Mouse (Mus musculus) heart, adult 2 months (tissue): ENCODE measurements around the gene Cblc. TPM values are rescaled to one million over a fixed set of nuclear protein-coding genes. Genes with fewer than 3 reads are reported as not detected.
A peak's percentile ranks its signal among the peaks of the same experiment; 100 is the strongest.

Experiments
- DNase-seq, 2 experiments: peaks; one replicate each; pipeline ENCODE4 v3.0.0; 2021
- H3K27ac ChIP-seq: fragments of 200-600 bp; 2 replicates; pipeline ENCODE4 v1.8.1; 2022
- H3K27me3 ChIP-seq: fragments of 200-500 bp; 2 replicates; pipeline ENCODE4 v1.6.1; 2012; ENCODE audit warnings: mild to moderate bottlenecking, low read length, inconsistent platforms, mixed read lengths; ENCODE audit not compliant: control insufficient read depth, insufficient read depth
- H3K36me3 ChIP-seq: fragments of 200-500 bp; 2 replicates; pipeline ENCODE4 v1.6.1; 2012; ENCODE audit warnings: low read length, inconsistent platforms; ENCODE audit not compliant: control insufficient read depth, insufficient read depth
- H3K4me1 ChIP-seq: fragments of 200-500 bp; 2 replicates; pipeline ENCODE4 v1.6.1; 2011; ENCODE audit warnings: low read length; ENCODE audit not compliant: control insufficient read depth, insufficient read depth
- H3K4me3 ChIP-seq: fragments of 200-600 bp; 2 replicates; pipeline ENCODE4 v1.8.1; 2022
- H3K79me2 ChIP-seq: fragments of 200-500 bp; replicated peaks from 2 replicates; pipeline ENCODE4 v1.6.1; 2012; ENCODE audit warnings: mild to moderate bottlenecking, inconsistent platforms, low read length, moderate library complexity, mixed read lengths; ENCODE audit not compliant: control insufficient read depth, insufficient read depth
- H3K9ac ChIP-seq: fragments of 200-500 bp; 2 replicates; pipeline ENCODE4 v1.6.1; 2012; ENCODE audit warnings: low read depth, mild to moderate bottlenecking, control low read depth, inconsistent platforms, low read length, mixed read lengths
- CTCF ChIP-seq: fragments of 200-600 bp; IDR thresholded peaks from 2 replicates; pipeline ENCODE4 v1.8.1; 2022; ENCODE audit warnings: antibody characterized with exemption, mild to moderate bottlenecking, moderate library complexity
- EP300 ChIP-seq: fragments of 200-500 bp; IDR thresholded peaks from 2 replicates; pipeline ENCODE4 v1.6.1; 2011; ENCODE audit warnings: low read depth, low read length, control low read depth; ENCODE audit not compliant: insufficient read depth
- POLR2A ChIP-seq: fragments of 200-500 bp; IDR thresholded peaks from 2 replicates; pipeline ENCODE4 v1.6.1; 2011; ENCODE audit warnings: mild to moderate bottlenecking, low read depth, low read length, control low read depth; ENCODE audit not compliant: insufficient read depth
- WGBS: fragments of 180-500 bp; shearing (Covaris S2); methylation state at CpG from one replicate; pipeline ENCODE4 v1.1.7; 2018; 5-methylcytosine and 5-hydroxymethylcytosine counted together
- intact Hi-C: fragments of 180-260 bp; cut with DNase I; formaldehyde crosslinking; loops from one replicate; pipeline ENCODE4 v1.15.1; 2025
- polyA plus RNA-seq: library from polyadenylated mRNA; depleted of rRNA; stranded (reverse); fragments of >200 nt; gene quantifications from 2 replicates; pipeline ENCODE4 v1.2.3, GENCODE M21; 2012
- total RNA-seq, 2 experiments: library from RNA; stranded (reverse); gene quantifications; 2 replicates each; pipeline ENCODE4 v1.2.3; 2021

Gene Cblc
- total and polyA plus RNA-seq, 3 experiments: 0.63 to 1.2 (median 0.77) TPM

DNA sequence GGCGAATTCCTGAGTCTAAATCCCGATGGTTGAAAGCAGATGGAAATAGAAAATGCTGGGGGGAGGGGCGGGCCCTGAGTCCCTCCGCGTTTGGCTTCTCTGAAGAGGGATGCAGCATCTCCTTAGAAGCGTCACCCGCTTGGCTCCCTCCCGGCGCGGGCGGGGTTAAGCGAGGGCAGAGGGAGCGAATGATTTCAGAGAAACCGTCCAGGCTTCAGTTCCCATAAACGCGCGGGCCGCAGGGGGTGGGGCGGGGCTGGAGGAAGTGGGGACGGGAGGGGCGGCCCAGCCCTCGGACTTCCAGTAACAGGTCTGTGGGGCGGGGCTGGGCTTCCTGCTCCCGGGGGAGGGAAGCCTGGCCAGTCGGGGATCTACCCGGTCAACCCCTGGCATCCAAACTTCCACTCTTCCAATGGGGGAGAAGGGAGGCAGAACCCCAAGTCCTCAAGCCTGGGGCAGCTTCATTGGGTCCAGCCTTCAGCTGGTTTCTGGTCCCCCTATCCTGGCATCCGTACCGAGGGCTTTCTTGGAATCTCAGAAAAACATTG, 19.7 kb upstream of the Cblc start:
- H3K79me2 ChIP-seq: no peaks in the 10 kb centered on the region
- DNase-seq: peak; percentile 89 to 93
- H3K36me3 ChIP-seq: no peaks in the 10 kb centered on the region
- peak overlapping the region; percentile 86 for H3K27ac ChIP-seq
- under 1% methylated on average over 27 of the region's 28 CpGs for WGBS
- TF ChIP-seq EP300 (0 out of 2 replicates have a peak, but pooled peaks have one; percentile 38), POLR2A (peak; percentile 65), CTCF (no peak)
- intact Hi-C loops: no loop called here
- peaks cover 7% of the 10 kb centered on the region for H3K4me1 ChIP-seq
- H3K4me3 ChIP-seq: peak overlapping the region; percentile 56
- peak overlapping the region; percentile 71 for H3K9ac ChIP-seq
- H3K27me3 ChIP-seq: no peaks in the 10 kb centered on the region

GRCm38 (mm10) chr7:19815296-19816223, 19.0 kb upstream of the Cblc start:
- Histone ChIP-seq H3K36me3 (no peaks in the 10 kb centered on the region), H3K9ac (peak overlapping the region; percentile 71), H3K4me3 (peak overlapping the region; percentile 56), H3K27me3 (no peaks in the 10 kb centered on the region), H3K27ac (peak overlapping the region; percentile 86), H3K79me2 (no peaks in the 10 kb centered on the region), H3K4me1 (peaks cover 7% of the 10 kb centered on the region)
- intact Hi-C loops: no loop called here
- 40% methylated on average over 17 of the region's 17 CpGs for WGBS
- TF ChIP-seq CTCF (no peak), EP300 (no peak), POLR2A (no peak)
- no peak for DNase-seq

DNA sequence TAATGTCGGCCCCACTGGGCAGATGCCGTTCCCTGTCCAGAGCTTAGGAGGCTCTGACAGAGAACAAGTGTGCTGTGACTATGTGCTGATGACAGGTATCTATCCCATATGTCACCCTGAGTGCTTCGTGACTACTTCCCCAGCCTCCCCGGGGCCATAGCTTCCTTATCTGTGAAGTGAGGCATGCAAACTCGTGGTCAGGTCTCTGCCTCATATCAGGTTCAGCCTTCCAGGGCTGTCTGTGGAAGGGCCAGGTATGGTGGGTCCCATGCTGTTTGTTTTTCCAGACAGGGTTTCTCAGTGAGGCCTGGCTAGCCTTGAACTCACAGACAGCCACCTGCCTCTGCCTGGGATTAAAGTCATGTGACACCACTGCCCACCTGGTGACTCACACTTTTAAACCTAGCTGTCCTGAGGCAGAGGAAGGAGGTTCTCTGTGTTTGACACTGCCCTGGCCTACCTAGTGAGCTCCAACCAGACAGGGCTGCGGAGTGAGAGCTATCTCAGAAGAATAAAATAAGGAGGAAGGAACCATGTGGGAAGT, 17.0 kb upstream of the Cblc start:
- H3K4me1 ChIP-seq: peaks cover 7% of the 10 kb centered on the region
- no peak for DNase-seq
- no peaks in the 10 kb centered on the region for H3K27me3 ChIP-seq
- no peak overlapping the region for H3K27ac ChIP-seq
- no peak for TF ChIP-seq CTCF
- TF ChIP-seq EP300: no peak
- TF ChIP-seq POLR2A: no peak
- no peak overlapping the region for H3K9ac ChIP-seq
- H3K4me3 ChIP-seq: no peak overlapping the region
- WGBS: 71% methylated on average over 6 of the region's 6 CpGs
- intact Hi-C loops: no loop called here
- H3K36me3 ChIP-seq: no peaks in the 10 kb centered on the region
- H3K79me2 ChIP-seq: no peaks in the 10 kb centered on the region

GRCm38 (mm10) chr7:19813161-19813560, 16.6 kb upstream of the Cblc start:
- H3K9ac ChIP-seq: no peak overlapping the region
- H3K4me3 ChIP-seq: no peak overlapping the region
- WGBS: 90% methylated on average over 4 of the region's 4 CpGs
- TF ChIP-seq POLR2A: no peak
- TF ChIP-seq CTCF: no peak
- TF ChIP-seq EP300: no peak
- peaks cover 6% of the 10 kb centered on the region for H3K4me1 ChIP-seq
- H3K36me3 ChIP-seq: no peaks in the 10 kb centered on the region
- H3K79me2 ChIP-seq: no peaks in the 10 kb centered on the region
- intact Hi-C loops: no loop called here
- H3K27me3 ChIP-seq: no peaks in the 10 kb centered on the region
- no peak for DNase-seq
- no peak overlapping the region for H3K27ac ChIP-seq

GRCm38 (mm10) chr7:19811114-19811513, 14.5 kb upstream of the Cblc start:
- no peak overlapping the region for H3K27ac ChIP-seq
- no peaks in the 10 kb centered on the region for H3K27me3 ChIP-seq
- no peaks in the 10 kb centered on the region for H3K36me3 ChIP-seq
- peak; percentile 61 to 63 for DNase-seq
- TF ChIP-seq CTCF (no peak), EP300 (no peak), POLR2A (no peak)
- peaks cover 3% of the 10 kb centered on the region for H3K4me1 ChIP-seq
- 36% methylated on average over 22 of the region's 22 CpGs for WGBS
- no peaks in the 10 kb centered on the region for H3K79me2 ChIP-seq
- no peak overlapping the region for H3K4me3 ChIP-seq
- 0 out of 2 replicates have a peak overlapping the region, but pooled peaks have one; percentile 7 for H3K9ac ChIP-seq
- intact Hi-C loops: no loop called here

GRCm38 (mm10) chr7:19809369-19809768, 12.8 kb upstream of the Cblc start:
- DNase-seq: peak in 1 of 2 experiments; percentile 56
- Histone ChIP-seq H3K27ac (peak overlapping the region; percentile 74), H3K36me3 (no peaks in the 10 kb centered on the region), H3K27me3 (no peaks in the 10 kb centered on the region), H3K9ac (peak overlapping the region; percentile 46), H3K4me3 (peak overlapping the region; percentile 22), H3K4me1 (no peaks in the 10 kb centered on the region), H3K79me2 (no peaks in the 10 kb centered on the region)
- intact Hi-C loops: loop anchor here (10.0 kb wide), 1 partner anchor 135 kb away; no protein-coding TSS in a partner anchor
- TF ChIP-seq CTCF: no peak
- TF ChIP-seq EP300: peak; percentile 42; the same call in 1 of the 2 replicates
- peak; percentile 42; the same call in 1 of the 2 replicates for TF ChIP-seq POLR2A
- 45% methylated on average over 27 of the region's 27 CpGs for WGBS
